Comparison of ENCODE assay signal across 7 mouse cellular contexts in the genomic region with DNA sequence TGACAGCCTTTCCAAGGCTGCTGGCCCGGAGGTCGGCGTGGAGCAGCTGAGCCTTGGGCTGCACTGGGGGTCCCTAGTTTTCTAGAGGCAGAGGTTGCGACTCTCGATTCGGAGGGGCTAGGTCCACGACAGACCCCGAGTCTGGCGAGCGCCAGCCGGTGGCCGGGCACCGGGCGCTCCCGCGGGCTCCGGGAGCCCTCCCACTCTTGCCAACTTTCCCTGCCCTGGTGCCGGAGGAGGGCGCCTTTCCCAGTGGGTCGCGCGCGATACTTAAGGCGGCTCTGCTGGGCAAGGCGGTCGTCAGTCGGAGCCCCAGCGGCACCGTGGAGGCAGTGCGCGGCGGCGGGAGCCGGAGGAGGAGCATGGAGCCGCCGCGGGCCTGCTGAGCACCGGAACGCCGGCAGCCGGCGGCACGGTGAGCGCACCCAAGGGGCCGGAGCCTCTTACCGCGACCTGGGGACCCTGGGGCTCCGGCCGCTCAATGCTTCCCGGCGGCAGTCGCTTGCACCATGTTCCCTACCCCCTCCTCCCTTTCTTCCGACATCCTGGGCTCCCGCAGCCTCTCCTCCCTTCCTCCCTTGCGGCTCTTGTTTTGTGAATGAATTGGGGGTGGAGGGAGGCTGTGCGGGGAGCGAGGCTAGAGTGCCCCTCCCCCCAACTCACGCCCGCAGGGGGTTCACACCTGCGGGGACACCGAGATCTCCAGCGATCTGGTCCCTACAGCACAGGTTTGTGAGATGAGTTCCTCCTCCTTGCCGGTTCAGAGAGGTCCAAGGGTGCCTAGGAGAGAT. TPM values are rescaled to one million over a fixed set of nuclear protein-coding genes. Genes with fewer than 3 reads are reported as not detected.
DNase-seq lines count a peak whose midpoint lies in the region; ATAC-seq and TF ChIP-seq lines count a peak whose summit lies in the region.

No protein-coding gene starts in this region.

- H3K4me1 ChIP-seq in hindbrain, embryonic 16.5 days (ENCODE audit: control insufficient read depth, insufficient read depth, low read depth, low read length), result peaks cover 28% of the 10 kb centered on the region
- peaks cover 36% of the 10 kb centered on the region for H3K4me1 ChIP-seq in limb, embryonic 13.5 days
- peaks cover 31% of the 10 kb centered on the region for H3K4me1 ChIP-seq in midbrain, embryonic 12.5 days
- H3K4me1 ChIP-seq in stomach, embryonic 14.5 days (ENCODE audit: control insufficient read depth, insufficient read depth, low read length), result peaks cover 19% of the 10 kb centered on the region; the same call in 1 of the 2 replicates

- intact Hi-C loops in gastrocnemius, adult 2 months (cut with DNase I), result loop anchor here (2.0 to 5.0 kb wide), 3 partner anchors 16 to 153 kb away; no protein-coding TSS in a partner anchor

- peak overlapping the region; percentile 98 for H3K4me2 ChIP-seq in hindbrain, embryonic 16.5 days (ENCODE audit: low read length)
- peak overlapping the region; percentile 100 for H3K4me2 ChIP-seq in limb, embryonic 13.5 days (replicated peaks)
- peak overlapping the region; percentile 97 for H3K4me2 ChIP-seq in midbrain, embryonic 12.5 days (replicated peaks)
- H3K4me2 ChIP-seq in stomach, embryonic 14.5 days (replicated peaks; ENCODE audit: low read depth, low read length), result peak overlapping the region; percentile 99

- TF ChIP-seq CTCF in gastrocnemius, adult 2 months (IDR thresholded peaks at IDR 0.05), result peak; percentile 52

- DNase-seq in adrenal gland, adult 8-10 months, result peak; percentile 33
- peak; percentile 61 to 74 for DNase-seq in cerebellum, postnatal 25 days
- peak; percentile 85 for DNase-seq in gastrocnemius, adult 2 months

- peak overlapping the region; percentile 82 for H3K27ac ChIP-seq in gastrocnemius, adult 2 months
- peak overlapping the region; percentile 72 for H3K27ac ChIP-seq in hindbrain, embryonic 16.5 days (ENCODE audit: low read depth, low read length)
- no peak overlapping the region for H3K27ac ChIP-seq in limb, embryonic 13.5 days
- H3K27ac ChIP-seq in midbrain, embryonic 12.5 days (replicated peaks), result no peak overlapping the region
- no peak overlapping the region for H3K27ac ChIP-seq in stomach, embryonic 14.5 days (ENCODE audit: low read length)

- peak; percentile 72 for ATAC-seq in hindbrain, embryonic 16.5 days
- ATAC-seq in limb, embryonic 13.5 days (ENCODE audit: low FRiP score, low read depth), result peak; percentile 44; the same call in 1 of the 2 replicates
- ATAC-seq in midbrain, embryonic 12.5 days (ENCODE audit: low FRiP score, low read depth), result peak; percentile 52
- peak; percentile 26; the same call in 1 of the 2 replicates for ATAC-seq in stomach, embryonic 14.5 days (ENCODE audit: insufficient number of reproducible peaks, insufficient read depth, low FRiP score, low read depth)

- H3K4me3 ChIP-seq in gastrocnemius, adult 2 months, result peak overlapping the region; percentile 87
- peak overlapping the region; percentile 71 for H3K4me3 ChIP-seq in hindbrain, embryonic 16.5 days (ENCODE audit: low read length)
- H3K4me3 ChIP-seq in limb, embryonic 13.5 days, result peak overlapping the region; percentile 65
- H3K4me3 ChIP-seq in midbrain, embryonic 12.5 days, result peak overlapping the region; percentile 60
- peak overlapping the region; percentile 52 for H3K4me3 ChIP-seq in stomach, embryonic 14.5 days (ENCODE audit: low read depth, low read length)

- peaks cover 2% of the 10 kb centered on the region for H3K27me3 ChIP-seq in hindbrain, embryonic 16.5 days (replicated peaks; ENCODE audit: control insufficient read depth, insufficient read depth, low read length)
- H3K27me3 ChIP-seq in limb, embryonic 13.5 days, result peaks cover 75% of the 10 kb centered on the region
- peaks cover 75% of the 10 kb centered on the region for H3K27me3 ChIP-seq in midbrain, embryonic 12.5 days
- peaks cover 3% of the 10 kb centered on the region; the same call in 1 of the 2 replicates for H3K27me3 ChIP-seq in stomach, embryonic 14.5 days (ENCODE audit: control insufficient read depth, insufficient read depth, low read length)

- H3K9me3 ChIP-seq in hindbrain, embryonic 16.5 days (ENCODE audit: control insufficient read depth, low read length), result no peaks in the 10 kb centered on the region
- H3K9me3 ChIP-seq in limb, embryonic 13.5 days, result no peaks in the 10 kb centered on the region
- no peaks in the 10 kb centered on the region for H3K9me3 ChIP-seq in midbrain, embryonic 12.5 days
- H3K9me3 ChIP-seq in stomach, embryonic 14.5 days (ENCODE audit: control insufficient read depth, low read depth, low read length), result no peaks in the 10 kb centered on the region

- H3K36me3 ChIP-seq in hindbrain, embryonic 16.5 days (ENCODE audit: control insufficient read depth, insufficient read depth, low read length), result peaks cover 4% of the 10 kb centered on the region; the same call in 1 of the 2 replicates
- H3K36me3 ChIP-seq in limb, embryonic 13.5 days, result peaks cover 12% of the 10 kb centered on the region
- peaks cover 10% of the 10 kb centered on the region for H3K36me3 ChIP-seq in midbrain, embryonic 12.5 days
- H3K36me3 ChIP-seq in stomach, embryonic 14.5 days (ENCODE audit: control insufficient read depth, insufficient read depth, low read length), result peaks cover 6% of the 10 kb centered on the region; the same call in 1 of the 2 replicates

- WGBS in hindbrain, embryonic 16.5 days, result under 1% methylated on average over 53 of the region's 63 CpGs
- under 1% methylated on average over 63 of the region's 63 CpGs for WGBS in limb, embryonic 13.5 days
- under 1% methylated on average over 62 of the region's 63 CpGs for WGBS in midbrain, embryonic 12.5 days
- under 1% methylated on average over 62 of the region's 63 CpGs for WGBS in stomach, embryonic 14.5 days

- peak overlapping the region; percentile 81 for H3K9ac ChIP-seq in hindbrain, embryonic 16.5 days (ENCODE audit: low read depth, low read length)
- peak overlapping the region; percentile 74 for H3K9ac ChIP-seq in limb, embryonic 13.5 days
- H3K9ac ChIP-seq in midbrain, embryonic 12.5 days (replicated peaks), result peak overlapping the region; percentile 51
- peak overlapping the region; percentile 32; the same call in 1 of the 2 replicates for H3K9ac ChIP-seq in stomach, embryonic 14.5 days (replicated peaks; ENCODE audit: low read depth, low read length)

RNA-seq across cellular contexts. Expression of a gene that starts 0.7 kb away (rescaled TPM):
- total RNA-seq in adrenal gland, adult 8-10 months (2022), result under 1 TPM; 0.14 to 0.62 (median 0.56) TPM
- total RNA-seq in gastrocnemius, adult 2 months (2021), result under 1 TPM; 0.56 to 0.59 TPM
- 1.2 and 1.6 TPM in 2 replicates for polyA plus RNA-seq in hindbrain, embryonic 16.5 days (2015; fragmentation: Nextera tagmentation; extraction: Ambion mirVana)
- 0.15 and 0.25 TPM in 2 replicates for polyA plus RNA-seq in limb, embryonic 13.5 days (2015; fragmentation: Nextera tagmentation; extraction: Ambion mirVana)
- 0.34 and 0.38 TPM in 2 replicates for polyA plus RNA-seq in midbrain, embryonic 12.5 days (2016; fragmentation: Nextera tagmentation; extraction: Ambion mirVana)
- 0.48 and 0.54 TPM in 2 replicates for polyA plus RNA-seq in stomach, embryonic 14.5 days (2014; fragmentation: Nextera tagmentation; extraction: Ambion mirVana)

RNA-seq across cellular contexts. Expression of a gene that starts 22.7 kb away (rescaled TPM):
- 10 to 100 TPM; 38.8 to 43.1 (median 42.6) TPM for total RNA-seq in adrenal gland, adult 8-10 months (2022)
- total RNA-seq in gastrocnemius, adult 2 months (2021), result 10 to 100 TPM; 20.1 to 24.0 TPM
- 42.2 and 44.6 TPM in 2 replicates for polyA plus RNA-seq in hindbrain, embryonic 16.5 days (2015; fragmentation: Nextera tagmentation; extraction: Ambion mirVana)
- 68.4 and 69.9 TPM in 2 replicates for polyA plus RNA-seq in limb, embryonic 13.5 days (2015; fragmentation: Nextera tagmentation; extraction: Ambion mirVana)
- polyA plus RNA-seq in midbrain, embryonic 12.5 days (2016; fragmentation: Nextera tagmentation; extraction: Ambion mirVana), result 49.7 and 54.2 TPM in 2 replicates
- 63.5 and 64.9 TPM in 2 replicates for polyA plus RNA-seq in stomach, embryonic 14.5 days (2014; fragmentation: Nextera tagmentation; extraction: Ambion mirVana)

Comparison
In these comparisons a context has a peak if more than half of its experiments do, and no peak if none do; other contexts are left out.
1. DNase-seq: peak in every context shown above with its lines; median percentile 85 in gastrocnemius, adult 2 months; 68 in cerebellum, postnatal 25 days; 33 in adrenal gland, adult 8-10 months.
2. H3K27ac ChIP-seq: peak in gastrocnemius, adult 2 months (single experiment) and hindbrain, embryonic 16.5 days (single experiment); none in limb, embryonic 13.5 days (single experiment), midbrain, embryonic 12.5 days (single experiment) and stomach, embryonic 14.5 days (single experiment).
3. Peak in every context shown above with its lines, with median percentiles within 50 percentile points of each other: H3K4me3 ChIP-seq, ATAC-seq, H3K4me2 ChIP-seq and H3K9ac ChIP-seq.